Comparison of ENCODE assay signal across 9 mouse cellular contexts in the genomic region with DNA sequence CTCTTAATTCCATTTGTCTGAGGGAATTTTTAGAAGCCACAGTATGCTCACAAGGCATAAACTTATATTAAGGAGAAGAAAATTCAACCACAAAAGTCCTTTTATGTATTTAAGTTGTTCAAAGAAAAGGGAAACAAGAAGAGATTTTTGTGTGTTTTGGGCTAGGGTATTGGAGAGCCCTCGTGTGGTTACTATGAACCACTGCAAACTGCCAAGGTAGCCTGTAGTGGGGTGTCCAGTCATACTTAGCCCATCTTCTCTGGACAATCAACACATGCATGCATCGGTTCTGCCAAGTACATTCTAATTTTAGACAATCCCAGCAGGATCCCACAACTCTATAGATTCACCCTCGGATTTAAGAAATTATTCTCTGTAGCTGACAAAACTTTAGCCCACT.
A peak's percentile ranks its signal among the peaks of the same experiment; 100 is the strongest.
DNase-seq lines count a peak whose midpoint lies in the region; ATAC-seq and TF ChIP-seq lines count a peak whose summit lies in the region.
"Had no signal": no experiment of that assay in that cellular context is flagged by ENCODE, and none has a peak within 500 bp of the region (broad histone marks: within the 10 kb centered on the region; RNA-seq: fewer than 3 reads in every experiment).

No protein-coding gene starts in this region.

- no peaks in the 10 kb centered on the region for H3K4me1 ChIP-seq in kidney, embryonic 16.5 days (ENCODE audit: insufficient read depth, low read length)
- H3K4me1 ChIP-seq in CH12.LX (ENCODE audit: control insufficient read depth in 1 of 2, insufficient read depth in 2 of 2): peaks cover 0 to 15% of the 10 kb centered on the region in 2 experiments; a peak in 1 of 4 replicates
- H3K4me1 ChIP-seq: heart, embryonic 15.5 days had no signal

- no peak overlapping the region for H3K9ac ChIP-seq in kidney, embryonic 16.5 days (replicated peaks; ENCODE audit: low read length)
- no peak overlapping the region for H3K9ac ChIP-seq in CH12.LX (ENCODE audit: insufficient read depth, low read depth)
- H3K9ac ChIP-seq: heart, embryonic 15.5 days had no signal

- TF ChIP-seq RAD21 in CH12.LX (IDR thresholded peaks at IDR 0.05; ENCODE audit: low read depth, low read length): peak; percentile 94

- no peak overlapping the region for H3K4me3 ChIP-seq in kidney, embryonic 16.5 days (ENCODE audit: low read length)
- H3K4me3 ChIP-seq in CH12.LX (replicated peaks in 1 of 3; ENCODE audit: low read depth in 2 of 3, low read length in 2 of 3, poor library complexity in 1 of 3): no peak overlapping the region
- H3K4me3 ChIP-seq: heart, embryonic 15.5 days had no signal

- in situ Hi-C loops in CH12.LX (cut with MboI; ENCODE audit: low pct_ligation_motif_present, low pct_unique_long_range_greater_than_20kb, low sequenced_read_pairs): loop anchor here (10.0 to 25.0 kb wide), 2 partner anchors 103 to 166 kb away; a partner anchor contains a TSS

- TF ChIP-seq EP300 in CH12.LX (IDR thresholded peaks at IDR 0.05; ENCODE audit: low read length): no peak

- H3K4me2 ChIP-seq in kidney, embryonic 16.5 days (replicated peaks; ENCODE audit: low read depth, low read length): no peak overlapping the region
- H3K4me2 ChIP-seq in CH12.LX (ENCODE audit: insufficient read depth, low read depth, poor library complexity, severe bottlenecking): no peak overlapping the region
- H3K4me2 ChIP-seq: heart, embryonic 15.5 days had no signal

- 47% methylated on average over 3 of the region's 3 CpGs for WGBS in kidney, embryonic 16.5 days

- no peaks in the 10 kb centered on the region for H3K79me2 ChIP-seq in CH12.LX (replicated peaks; ENCODE audit: control insufficient read depth, extremely low read depth, insufficient read depth, poor library complexity, severe bottlenecking)

- no peak for TF ChIP-seq POLR2A in CH12.LX (IDR thresholded peaks at IDR 0.05; ENCODE audit: low read depth, low read length)

- dilution Hi-C loops in CH12.LX (cut with MboI; ENCODE audit: extremely low pct_ligation_motif_present, extremely low pct_unique_long_range_greater_than_20kb, low sequenced_read_pairs): no loop called here

- H3K27me3 ChIP-seq in kidney, embryonic 16.5 days (ENCODE audit: insufficient read depth, low read length): no peaks in the 10 kb centered on the region
- no peaks in the 10 kb centered on the region for H3K27me3 ChIP-seq in CH12.LX (replicated peaks)
- H3K27me3 ChIP-seq: heart, embryonic 15.5 days had no signal

- H3K27ac ChIP-seq in kidney, embryonic 16.5 days (ENCODE audit: low read length): no peak overlapping the region
- H3K27ac ChIP-seq in CH12.LX (ENCODE audit: insufficient read depth, low read depth): no peak overlapping the region
- H3K27ac ChIP-seq: heart, embryonic 15.5 days had no signal

- TF ChIP-seq CTCF in CH12.LX (conservative IDR thresholded peaks at IDR 0.05 in 1 of 2, IDR thresholded peaks at IDR 0.05 in 1 of 2; ENCODE audit: low read depth in 2 of 2, low read length in 2 of 2): peak; percentile 53 to 88

- ATAC-seq in kidney, embryonic 16.5 days (ENCODE audit: low FRiP score, low TSS enrichment): no peak
- ATAC-seq in hematopoietic stem cell, adult 5-6 weeks (replicated peaks in 1 of 2; ENCODE audit: insufficient read depth in 1 of 2, low FRiP score in 2 of 2, low TSS enrichment in 1 of 2, low read depth in 1 of 2, poor library complexity in 2 of 2, severe bottlenecking in 2 of 2): peak; percentile 32 to 53; a peak in 1 of 4 replicates

- no peaks in the 10 kb centered on the region for H3K36me3 ChIP-seq in kidney, embryonic 16.5 days (ENCODE audit: insufficient read depth, low read length)
- H3K36me3 ChIP-seq in CH12.LX (replicated peaks in 1 of 2; ENCODE audit: control insufficient read depth in 1 of 2, insufficient read depth in 1 of 2, low read length in 1 of 2): no peaks in the 10 kb centered on the region
- H3K36me3 ChIP-seq: heart, embryonic 15.5 days had no signal

- peak; percentile 18 for DNase-seq in kidney, postnatal 10 days
- peak; percentile 52 for DNase-seq in A20 (ENCODE audit: low read depth, low spot score)
- peak; percentile 40 for DNase-seq in CH12.LX (ENCODE audit: extremely low read depth)
- DNase-seq in ovary, postnatal 36 days (ENCODE audit: low spot score): no peak
- no peak for DNase-seq in right cerebral cortex, postnatal 36 days (ENCODE audit: low spot score in 2 of 2)
- DNase-seq: cerebellum, adult 11 months had no signal

- no peaks in the 10 kb centered on the region for H3K9me3 ChIP-seq in kidney, embryonic 16.5 days (ENCODE audit: low read length)
- no peaks in the 10 kb centered on the region for H3K9me3 ChIP-seq in CH12.LX (replicated peaks; ENCODE audit: low read length)
- H3K9me3 ChIP-seq: heart, embryonic 15.5 days had no signal

TF ChIP-seq in CH12.LX, 34 proteins besides CTCF, POLR2A, EP300 and RAD21:
- TF ChIP-seq SMC3 (IDR thresholded peaks at IDR 0.05; ENCODE audit: low read depth, low read length) (peak; percentile 95), MAFK (IDR thresholded peaks at IDR 0.05; ENCODE audit: insufficient replicate concordance, low read length) (no peak), ZC3H11A (IDR thresholded peaks at IDR 0.05; ENCODE audit: low read depth, low read length) (peak; percentile 88)
TF ChIP-seq in CH12.LX: peak in this region for 2.

Comparison
In these comparisons a context has a peak if more than half of its experiments do, and no peak if none do; other contexts are left out.
1. DNase-seq: peak in kidney, postnatal 10 days (single experiment), A20 (single experiment) and CH12.LX (single experiment); none in ovary, postnatal 36 days (single experiment) and right cerebral cortex, postnatal 36 days (0 of 2).